Mouse (Mus musculus): ENCODE data around the gene Fgb.

Fgb gene

DNA sequence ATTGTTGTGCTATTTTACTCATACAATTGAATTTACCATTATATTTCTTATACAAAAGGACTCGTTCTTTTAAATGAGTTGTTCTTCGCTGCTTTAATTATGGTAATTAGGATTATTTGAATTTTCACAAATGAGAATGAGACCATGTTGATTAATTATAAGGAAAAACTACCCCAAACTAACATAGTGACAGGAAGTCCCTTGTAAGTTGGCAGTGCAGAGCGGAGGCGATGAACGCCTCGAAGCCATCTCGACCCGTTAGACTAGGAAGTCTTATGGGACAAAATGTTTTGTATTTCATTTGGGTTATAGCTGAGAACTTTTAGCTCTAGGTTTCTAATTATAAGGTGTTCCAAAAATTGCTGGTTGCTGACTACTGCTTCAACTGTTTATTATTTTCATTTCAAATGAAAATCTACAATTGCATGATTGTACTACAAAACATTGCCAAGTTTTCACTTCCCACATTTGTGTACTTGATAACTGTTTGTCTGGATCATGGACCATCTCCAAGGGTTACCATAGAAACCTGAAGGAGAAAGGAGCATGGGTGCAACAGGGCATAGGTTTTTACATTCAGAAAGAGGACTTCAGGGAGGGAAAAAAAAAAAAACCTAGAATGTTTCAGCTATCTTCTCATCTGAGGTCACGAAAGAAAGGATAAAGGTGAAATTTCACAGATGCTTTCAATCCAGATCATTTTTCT, 22.0 kb downstream of the Fgb start:
- DNase-seq: no peak

- DNase-seq: peak; percentile 65 to 77
These were observed 24.0 kb downstream of the Fgb start, which contains the start of gene Fga for GRCm38 (mm10) chr3:83025475-83026301. TSS of gene Fga (plus strand) at chr3:83026076.

- no peak for DNase-seq
These were observed 24.6 kb downstream of the Fgb start for GRCm38 (mm10) chr3:83025036-83025435.

- peak in 1 of 2 experiments; percentile 24 for DNase-seq
These were observed 28.5 kb downstream of the Fgb start for GRCm38 (mm10) chr3:83021176-83021575.

DNA sequence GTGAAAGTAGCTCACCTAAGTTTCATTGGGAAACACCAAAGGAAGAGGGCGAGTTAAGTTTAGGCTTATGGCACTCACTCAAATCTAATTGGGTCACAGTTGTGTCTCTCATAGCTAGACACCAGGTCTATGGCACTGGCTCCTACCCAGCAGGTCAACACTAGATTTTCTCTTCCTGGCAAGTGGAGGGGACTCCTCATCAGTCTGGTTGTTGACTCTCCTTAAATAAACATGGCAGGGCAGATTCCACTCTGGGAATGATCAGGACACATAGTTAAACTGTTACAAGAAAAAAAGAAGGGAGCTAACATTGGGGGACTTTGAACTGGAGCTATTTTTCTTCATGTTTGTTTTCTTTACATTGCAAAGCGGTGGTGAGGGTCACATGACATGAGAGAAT, 29.3 kb downstream of the Fgb start:
- no peak for DNase-seq

- DNase-seq: no peak
These were observed 33.4 kb downstream of the Fgb start for GRCm38 (mm10) chr3:83016236-83016635.

DNA sequence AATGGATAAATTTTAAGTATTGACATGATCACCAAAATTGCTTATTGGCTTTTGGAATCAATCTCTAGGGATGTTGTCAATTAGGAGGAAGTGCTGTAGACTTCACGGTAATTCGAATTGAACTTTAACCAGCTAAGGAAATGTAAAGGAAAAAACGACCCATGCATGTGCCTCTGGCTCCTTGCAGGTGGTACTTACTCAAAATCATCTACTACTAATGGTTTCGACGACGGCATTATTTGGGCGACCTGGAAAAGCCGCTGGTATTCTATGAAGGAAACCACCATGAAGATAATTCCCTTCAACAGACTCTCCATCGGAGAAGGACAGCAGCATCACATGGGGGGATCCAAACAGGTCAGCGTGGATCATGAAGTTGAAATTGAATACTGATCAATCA, 35.7 kb downstream of the Fgb start:
- DNase-seq: no peak

DNA sequence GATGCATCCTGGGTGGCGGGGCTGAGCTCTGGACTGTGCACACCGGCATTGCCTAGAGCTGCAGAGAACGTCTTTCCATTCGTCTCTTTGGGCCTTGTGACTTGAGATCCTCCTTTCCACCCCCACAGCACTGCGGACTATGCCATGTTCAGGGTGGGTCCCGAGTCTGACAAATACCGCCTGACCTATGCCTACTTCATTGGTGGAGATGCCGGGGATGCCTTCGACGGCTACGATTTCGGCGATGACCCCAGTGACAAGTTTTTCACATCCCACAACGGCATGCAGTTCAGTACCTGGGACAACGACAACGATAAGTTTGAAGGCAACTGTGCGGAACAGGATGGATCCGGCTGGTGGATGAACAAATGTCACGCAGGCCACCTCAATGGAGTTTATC, 37.0 kb downstream of the Fgb start:
- no peak for DNase-seq

GRCm38 (mm10) chr3:83011565-83011964, 38.1 kb downstream of the Fgb start:
- DNase-seq: no peak

DNA sequence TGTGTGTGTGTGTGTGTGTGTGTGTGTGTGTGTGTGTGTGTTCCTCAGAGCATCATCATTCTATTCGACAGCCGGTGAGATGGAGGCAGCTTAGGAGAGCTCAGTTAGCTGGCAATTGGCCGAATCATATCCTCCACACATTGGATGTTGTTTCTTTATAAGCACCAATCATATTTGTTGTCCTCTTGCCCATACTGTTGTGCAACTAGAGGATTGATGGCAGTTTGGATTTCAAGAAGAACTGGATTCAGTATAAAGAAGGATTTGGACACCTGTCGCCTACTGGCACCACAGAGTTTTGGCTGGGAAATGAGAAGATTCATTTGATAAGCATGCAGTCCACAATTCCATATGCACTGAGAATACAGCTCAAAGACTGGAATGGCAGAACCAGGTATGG, 38.5 kb downstream of the Fgb start:
- DNase-seq: no peak

DNA sequence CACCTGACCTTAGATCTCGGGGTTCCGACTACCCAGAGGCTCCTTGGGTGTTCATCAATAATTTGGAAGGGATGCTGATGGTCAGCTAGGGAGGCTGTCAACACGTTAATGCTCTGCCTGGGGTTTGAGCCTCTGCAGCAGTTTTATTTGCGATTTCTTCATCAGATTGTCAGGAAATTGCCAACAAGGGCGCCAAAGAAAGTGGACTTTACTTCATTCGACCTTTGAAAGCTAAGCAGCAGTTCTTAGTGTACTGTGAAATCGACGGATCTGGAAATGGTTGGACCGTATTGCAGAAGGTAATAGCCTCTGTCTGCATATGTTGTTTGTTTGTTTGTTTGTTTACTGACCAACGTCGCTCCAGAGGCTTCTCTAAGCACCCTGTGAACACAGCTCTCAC, 39.4 kb downstream of the Fgb start:
- peak in 1 of 2 experiments; percentile 31 for DNase-seq

GRCm38 (mm10) chr3:83007557-83007956, 42.1 kb downstream of the Fgb start, which contains the start of gene Fgg:
TSS of gene Fgg (plus strand) at chr3:83007724.
- no peak for DNase-seq

GRCm38 (mm10) chr3:83004801-83005200, 44.9 kb downstream of the Fgb start:
- no peak for DNase-seq

DNA sequence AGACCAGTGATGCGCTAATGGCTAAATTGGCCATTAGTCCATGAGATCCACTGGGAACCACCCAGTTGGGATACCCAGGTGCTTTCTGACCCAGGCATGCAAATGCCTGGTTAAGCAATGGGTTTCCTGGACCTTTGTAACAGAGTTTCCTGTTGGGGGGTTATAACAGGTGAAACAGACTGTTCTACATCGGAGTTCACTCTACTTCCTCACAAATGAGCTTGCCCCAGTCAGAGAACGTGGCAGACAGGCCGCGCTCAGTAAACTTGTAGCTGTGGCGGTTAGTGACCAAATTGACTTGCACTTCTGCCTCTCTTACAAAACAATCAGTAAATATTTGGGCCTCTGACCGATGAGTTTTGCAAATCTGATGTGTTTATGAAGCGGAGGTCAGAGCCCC, 46.6 kb downstream of the Fgb start:
- DNase-seq: no peak

GRCm38 (mm10) chr3:83002191-83002590, 47.5 kb downstream of the Fgb start:
- DNase-seq: peak in 1 of 2 experiments; percentile 53

DNA sequence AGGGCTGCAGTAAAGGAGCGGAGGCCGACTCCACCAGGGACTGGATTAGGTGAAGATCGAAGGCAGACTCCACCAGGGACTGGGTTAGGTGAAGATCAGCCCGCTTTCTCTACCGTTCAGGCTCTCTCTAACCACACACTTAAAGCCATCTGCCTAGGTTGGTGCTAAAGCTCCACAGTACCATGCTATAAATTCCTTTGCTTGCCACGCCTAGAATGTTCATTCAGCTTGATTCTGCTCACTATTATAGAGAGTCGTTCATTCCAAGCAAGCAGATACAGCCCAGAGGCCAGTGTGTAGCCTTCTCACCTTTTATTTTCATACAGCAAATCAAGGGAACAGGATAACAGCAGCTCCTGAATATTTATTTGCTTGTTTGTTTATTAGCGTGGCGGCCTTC, 49.7 kb downstream of the Fgb start:
- no peak for DNase-seq

GRCm38 (mm10) chr3:82998772-82999463, 50.7 kb downstream of the Fgb start:
- DNase-seq: peak in 1 of 2 experiments; percentile 73

GRCm38 (mm10) chr3:82996656-82997055, 53.0 kb downstream of the Fgb start:
- no peak for DNase-seq

DNA sequence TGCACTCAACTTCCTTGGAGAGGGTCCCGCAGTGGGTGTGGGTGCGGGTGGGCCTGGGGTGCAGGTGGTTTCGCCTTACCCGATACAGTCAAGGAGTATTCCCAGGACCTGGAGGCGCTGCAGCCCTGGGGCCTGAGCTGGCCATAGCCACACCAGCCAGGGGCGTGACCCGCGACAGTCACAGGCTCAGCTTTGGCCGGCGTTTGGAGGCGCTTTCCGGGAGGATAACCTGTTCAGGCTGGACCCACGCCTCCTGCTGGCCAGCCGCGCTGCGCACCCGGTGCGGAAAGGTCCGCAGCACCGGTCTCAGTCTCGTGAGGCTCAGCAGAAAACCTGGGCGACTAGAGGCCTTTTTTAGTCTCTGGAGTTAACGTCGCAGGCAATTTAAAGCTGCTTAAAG, 54.3 kb downstream of the Fgb start:
- peak; percentile 68 to 75 for DNase-seq

- no peak for DNase-seq
These were observed 56.7 kb downstream of the Fgb start for GRCm38 (mm10) chr3:82992956-82993355.

- DNase-seq: no peak
These were observed 57.7 kb downstream of the Fgb start for GRCm38 (mm10) chr3:82991963-82992362.
